25 mouse cellular contexts compared by ENCODE assay signal in genomic region chr15:68556133-68556532, GRCm38 (mm10).
"Had no signal": no experiment of that assay in that cellular context is flagged by ENCODE, and none has a peak within 500 bp of the region (broad histone marks: within the 10 kb centered on the region; RNA-seq: fewer than 3 reads in every experiment).

No protein-coding gene starts in this region.

- H3K36me3 ChIP-seq: heart, embryonic 13.5 days; heart, embryonic 15.5 days; hindbrain, embryonic 13.5 days; kidney, embryonic 15.5 days; limb, embryonic 13.5 days; limb, embryonic 15.5 days; liver, embryonic 12.5 days had no signal

- H3K27me3 ChIP-seq: heart, embryonic 13.5 days; heart, embryonic 15.5 days; hindbrain, embryonic 13.5 days; kidney, embryonic 15.5 days; limb, embryonic 13.5 days; limb, embryonic 15.5 days; liver, embryonic 12.5 days had no signal

- ATAC-seq: hindbrain, postnatal 0 days; intestine, embryonic 16.5 days; liver, embryonic 12.5 days had no signal

- DNase-seq: gastrocnemius, postnatal 14 days; gastrocnemius, postnatal 36 days; heart, adult 11 months; heart, adult 2 months; heart, postnatal 14 days; heart, postnatal 36 days; kidney, adult 11 months; kidney, adult 2 months; kidney, adult 9 months; kidney, postnatal 14 days; kidney, postnatal 36 days; layer of hippocampus, adult 9-11 months; layer of hippocampus, postnatal 36 days; left cerebral cortex, postnatal 4 days had no signal

- H3K9me3 ChIP-seq: heart, embryonic 13.5 days; heart, embryonic 15.5 days; hindbrain, embryonic 13.5 days; kidney, embryonic 15.5 days; limb, embryonic 13.5 days; limb, embryonic 15.5 days; liver, embryonic 12.5 days had no signal

- H3K4me1 ChIP-seq: heart, embryonic 13.5 days; heart, embryonic 15.5 days; hindbrain, embryonic 13.5 days; kidney, embryonic 15.5 days; liver, embryonic 12.5 days had no signal

- H3K4me2 ChIP-seq: heart, embryonic 11.5 days; heart, embryonic 13.5 days; heart, embryonic 15.5 days; hindbrain, embryonic 13.5 days; kidney, embryonic 15.5 days; limb, embryonic 13.5 days; limb, embryonic 15.5 days; liver, embryonic 12.5 days had no signal

- H3K27ac ChIP-seq: heart, adult 2 months; heart, embryonic 13.5 days; heart, embryonic 15.5 days; hindbrain, embryonic 13.5 days; hindbrain, postnatal 0 days; kidney, embryonic 15.5 days; kidney, postnatal 0 days; limb, embryonic 13.5 days; limb, embryonic 15.5 days; liver, embryonic 12.5 days had no signal

- H3K9ac ChIP-seq: heart, embryonic 13.5 days; heart, embryonic 15.5 days; hindbrain, embryonic 13.5 days; kidney, embryonic 15.5 days; limb, embryonic 13.5 days; limb, embryonic 15.5 days; liver, embryonic 12.5 days had no signal

- H3K4me3 ChIP-seq: heart, adult 2 months; heart, embryonic 13.5 days; heart, embryonic 15.5 days; hindbrain, embryonic 13.5 days; kidney, embryonic 15.5 days; limb, embryonic 13.5 days; limb, embryonic 15.5 days; liver, embryonic 12.5 days had no signal
